Comparison of ENCODE assay signal across 10 mouse cellular contexts in the genomic region with DNA sequence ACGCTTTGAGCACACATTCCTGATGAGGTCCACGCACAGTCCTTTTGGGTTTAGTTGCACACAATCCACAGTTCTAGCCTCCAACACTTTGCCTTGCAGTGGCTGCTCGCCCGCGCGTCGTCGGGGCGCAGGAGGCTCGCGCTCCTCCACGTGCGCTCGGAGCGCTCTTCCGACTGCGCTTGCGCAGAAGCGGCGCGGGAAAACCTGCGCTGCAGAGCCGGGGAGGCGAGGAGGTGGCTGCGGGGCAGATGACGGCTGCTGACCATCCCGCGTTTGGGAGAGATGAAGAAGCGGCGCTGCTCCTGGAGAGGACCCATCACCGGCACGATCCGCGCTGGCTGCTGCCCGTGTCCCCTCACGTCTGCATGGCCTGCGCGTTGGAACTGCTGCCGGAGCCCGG. TPM values are rescaled to one million over a fixed set of nuclear protein-coding genes. Genes with fewer than 3 reads are reported as not detected.
DNase-seq lines count a peak whose midpoint lies in the region; ATAC-seq and TF ChIP-seq lines count a peak whose summit lies in the region.
"Had no signal": no experiment of that assay in that cellular context is flagged by ENCODE, and none has a peak within 500 bp of the region (broad histone marks: within the 10 kb centered on the region; RNA-seq: fewer than 3 reads in every experiment).

A gene (plus strand): TSS at position 99 of the 400 bp plus-strand sequence.

- H3K4me1 ChIP-seq in heart, embryonic 10.5 days: peaks cover 5% of the 10 kb centered on the region
- no peaks in the 10 kb centered on the region; the same call in 1 of the 2 replicates for H3K4me1 ChIP-seq in limb, embryonic 14.5 days (ENCODE audit: control insufficient read depth, insufficient read depth, low read length)

- no peaks in the 10 kb centered on the region for H3K9me3 ChIP-seq in heart, embryonic 10.5 days
- H3K9me3 ChIP-seq in limb, embryonic 14.5 days (ENCODE audit: control insufficient read depth, low read length): 0 out of 2 replicates have a peak, but pooled peaks cover 6% of the 10 kb centered on the region

- no peak for DNase-seq in heart, embryonic 10.5 days (ENCODE audit: low spot score)
- DNase-seq in heart, postnatal 25 days (ENCODE audit: low spot score): no peak
- peak; percentile 23 for DNase-seq in thymus, postnatal 4 days
- no peak for DNase-seq in thymus, postnatal 10 days (ENCODE audit: low spot score in 2 of 2)
- no peak for DNase-seq in limb, embryonic 14.5 days (ENCODE audit: low spot score)
- DNase-seq in frontal cortex, adult 2 months (ENCODE audit: extremely low spot score in 1 of 2, low spot score in 1 of 2): no peak
- no peak for DNase-seq in adrenal gland, postnatal 4 days (ENCODE audit: low spot score in 2 of 2)
- DNase-seq: adrenal gland, postnatal 14 days had no signal

- no peak for TF ChIP-seq POLR2A in limb, embryonic 14.5 days (IDR thresholded peaks at IDR 0.05; ENCODE audit: borderline replicate concordance, extremely low read depth, insufficient read depth, insufficient read length)

- peak within 1 kb of the TSS; percentile 41 for H3K4me3 ChIP-seq in heart, embryonic 10.5 days
- peak within 1 kb of the TSS; percentile 19 for H3K4me3 ChIP-seq in limb, embryonic 14.5 days (replicated peaks; ENCODE audit: low read length)
- H3K4me3 ChIP-seq: erythroblast, embryonic 14.5 days had no signal

- WGBS in heart, embryonic 10.5 days: 19% methylated on average over 40 of the region's 40 CpGs
- 21% methylated on average over 37 of the region's 40 CpGs for WGBS in limb, embryonic 14.5 days

- intact Hi-C loops in heart, postnatal 25 days (cut with DNase I): loop anchor here (5.0 kb wide), 1 partner anchor 37 kb away; no protein-coding TSS in a partner anchor

- peaks cover 71% of the 10 kb centered on the region for H3K27me3 ChIP-seq in heart, embryonic 10.5 days (ENCODE audit: insufficient read depth, poor library complexity, severe bottlenecking)
- peaks cover 25% of the 10 kb centered on the region for H3K27me3 ChIP-seq in limb, embryonic 14.5 days (ENCODE audit: control insufficient read depth, insufficient read depth, low read length)

- no peak within 1 kb of the TSS for H3K27ac ChIP-seq in heart, embryonic 10.5 days
- no peak within 1 kb of the TSS for H3K27ac ChIP-seq in limb, embryonic 14.5 days (replicated peaks; ENCODE audit: low read depth, low read length)

- H3K4me2 ChIP-seq in limb, embryonic 14.5 days (replicated peaks; ENCODE audit: low read depth, low read length, severe bottlenecking): peak within 1 kb of the TSS; percentile 36

- no peak within 1 kb of the TSS for H3K9ac ChIP-seq in limb, embryonic 14.5 days (ENCODE audit: low read depth, low read length, severe bottlenecking)

- H3K36me3 ChIP-seq in heart, embryonic 10.5 days: no peaks in the 10 kb centered on the region
- no peaks in the 10 kb centered on the region for H3K36me3 ChIP-seq in limb, embryonic 14.5 days (ENCODE audit: control insufficient read depth, insufficient read depth, low read length)

- ATAC-seq in limb, embryonic 14.5 days (ENCODE audit: low FRiP score, low read depth): no peak
- no peak for ATAC-seq in inflammation-experienced regulatory T-cells, adult 6 months

RNA-seq across cellular contexts. Expression of the gene that starts here (rescaled TPM):
- 0.05 TPM in 1 of 2 replicates, not detected in the other for polyA plus RNA-seq in heart, embryonic 10.5 days (2016; fragmentation: Nextera tagmentation; extraction: Ambion mirVana)
- not detected for total RNA-seq in heart, postnatal 25 days (2021)
- 0.14 and 0.16 TPM in 2 replicates for polyA plus RNA-seq in limb, embryonic 14.5 days (2012; rRNA removed)
- polyA plus RNA-seq in limb, embryonic 14.5 days (2014; fragmentation: Nextera tagmentation; extraction: Ambion mirVana): 0.12 TPM in 1 of 2 replicates, not detected in the other
- 3.8 and 4.1 TPM in 2 replicates for polyA plus RNA-seq in frontal cortex, adult 2 months (2012; rRNA removed)
- polyA plus RNA-seq in inflammation-experienced regulatory T-cells, adult 6 months (2017; shearing (Covaris generic)): under 1 TPM in 1 of 3 experiments, not detected in 2; 0.12 TPM
- total RNA-seq in adrenal gland, postnatal 4 days (2021): 1 to 10 TPM; 3.5 to 3.8 TPM
- polyA plus RNA-seq: erythroblast, embryonic 14.5 days had no signal

Comparison
In these comparisons a context has a peak if more than half of its experiments do, and no peak if none do; other contexts are left out.
1. RNA of the gene that starts here (total RNA-seq): 3.5 to 3.8 TPM in adrenal gland, postnatal 4 days; not detected in heart, postnatal 25 days; every median in the first group is over 4 times any median in the second.